Mouse (Mus musculus) gastrocnemius, postnatal 4 days (tissue): ENCODE results near the gene Olfr13. TPM values are rescaled to one million over a fixed set of nuclear protein-coding genes. Genes with fewer than 3 reads are reported as not detected.
"Not testable (repeated sequence)": the region's sequence is repeated elsewhere in the genome, so short reads cannot be mapped to it uniquely, and the experiment has no call there.

Experiments
- DNase-seq, 2 experiments: peaks; one replicate each; pipeline ENCODE4 v3.0.0; 2021 to 2022; ENCODE audit warnings: low spot score in 2 of 2, mixed read lengths in 2 of 2
- long read RNA-seq, 2 experiments: library from polyadenylated mRNA; stranded (forward); transcript quantifications; one replicate each; pipeline ENCODE4 v2.0.0; 2021
- total RNA-seq, 2 experiments: library from RNA; stranded (reverse); gene quantifications; 2 replicates each; pipeline ENCODE4 v1.2.3; 2021

Gene Olfr13
- total RNA-seq = not detected
- long read RNA-seq, experiment 1 = 0 reads
- long read RNA-seq, experiment 2 = 0 reads

DNA sequence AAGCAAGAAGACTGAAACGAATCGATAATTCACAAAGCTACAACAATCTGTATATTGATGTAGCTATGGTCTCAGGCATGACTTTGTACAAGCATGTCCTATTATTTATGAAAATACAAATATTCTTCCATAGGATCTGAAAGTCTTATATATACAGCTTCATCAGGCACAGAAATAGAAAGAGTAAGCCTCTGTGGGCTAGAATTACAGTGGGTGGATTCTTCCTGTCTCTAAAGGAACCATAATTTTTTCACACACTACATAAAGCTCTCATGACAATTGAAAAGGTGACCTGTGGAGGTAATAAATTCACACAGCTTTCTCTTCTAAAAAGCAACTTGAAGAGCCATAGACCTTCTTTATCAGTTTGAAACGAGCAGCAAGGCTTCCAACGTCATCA, at the start of gene Olfr13:
Gene Olfr13 (plus strand): TSS at position 301 of the 400 bp plus-strand sequence.
- DNase-seq = no peak

- DNase-seq = not testable (repeated sequence)
Observed at GRCm38 (mm10) chr6:43146267-43146666, 25.7 kb upstream of the Olfr13 start, which contains the start of gene Olfr237-ps1. Olfr237-ps1 (plus strand) TSS chr6:43146567.

DNA sequence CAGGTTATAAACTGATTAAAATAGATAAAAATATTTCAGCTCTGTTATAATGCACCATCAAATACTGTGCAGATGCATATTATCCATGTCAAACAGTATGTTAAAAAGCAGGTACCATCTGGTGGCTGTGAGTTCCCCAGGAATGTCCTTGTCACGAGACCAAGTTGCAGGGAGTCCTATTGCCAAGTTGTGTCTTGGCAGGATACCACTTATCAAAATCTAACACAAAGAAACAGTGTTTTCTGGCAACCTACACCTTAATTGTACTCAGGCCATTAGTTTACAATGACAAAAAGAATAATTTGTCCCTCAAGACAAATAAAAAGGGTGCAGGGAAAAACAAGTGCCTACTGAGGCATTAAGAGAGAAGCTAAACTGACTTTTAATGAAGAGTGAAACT, 12.4 kb upstream of the Olfr13 start:
- no peak for DNase-seq

DNA sequence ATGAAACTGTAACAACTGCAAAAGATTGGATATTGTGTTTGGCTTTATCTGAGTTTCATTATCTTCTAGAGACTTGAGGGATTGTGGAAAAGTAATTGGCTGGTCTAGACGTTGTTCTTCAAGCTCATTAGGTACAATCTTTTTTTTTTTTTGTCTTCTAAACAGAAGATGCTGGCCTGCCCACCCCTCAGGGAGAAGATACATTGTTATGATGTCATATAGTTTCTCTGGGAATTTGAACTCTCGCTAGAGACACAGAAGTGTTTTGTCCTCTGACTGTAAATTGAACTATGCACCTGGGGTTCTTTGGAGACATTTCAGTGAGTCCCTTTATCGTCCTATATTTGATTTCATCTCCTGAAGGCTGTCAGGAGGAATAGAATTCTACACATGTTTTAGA, 9.0 kb upstream of the Olfr13 start, which contains the start of gene Olfr437:
Gene Olfr437 (plus strand): TSS at position 301 of the 400 bp plus-strand sequence.
- no peak for DNase-seq

- no peak for DNase-seq
Observed at GRCm38 (mm10) chr6:43167246-43167645, 4.7 kb upstream of the Olfr13 start.

DNA sequence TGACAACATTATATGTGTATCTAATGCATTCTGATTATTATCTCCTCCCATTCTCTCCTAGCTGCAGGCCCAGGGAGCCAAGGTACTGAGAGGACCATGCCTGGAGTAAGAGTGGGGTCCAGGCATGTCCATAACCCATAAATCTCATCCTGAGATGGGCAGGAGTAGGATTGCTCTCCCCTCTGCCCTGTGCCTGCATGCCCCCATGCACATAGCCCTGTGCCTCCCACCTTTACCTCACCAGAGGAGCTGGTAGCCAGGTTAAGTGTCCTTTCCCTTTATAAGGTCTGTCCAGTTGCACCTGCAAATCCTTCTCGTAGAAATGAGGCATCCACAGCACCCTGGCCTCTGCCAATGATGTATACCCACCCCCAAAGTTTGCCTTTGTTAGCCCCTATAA, 6.2 kb downstream of the Olfr13 start:
- no peak for DNase-seq

- no peak for DNase-seq
Observed at GRCm38 (mm10) chr6:43178584-43179501, 6.9 kb downstream of the Olfr13 start.

DNA sequence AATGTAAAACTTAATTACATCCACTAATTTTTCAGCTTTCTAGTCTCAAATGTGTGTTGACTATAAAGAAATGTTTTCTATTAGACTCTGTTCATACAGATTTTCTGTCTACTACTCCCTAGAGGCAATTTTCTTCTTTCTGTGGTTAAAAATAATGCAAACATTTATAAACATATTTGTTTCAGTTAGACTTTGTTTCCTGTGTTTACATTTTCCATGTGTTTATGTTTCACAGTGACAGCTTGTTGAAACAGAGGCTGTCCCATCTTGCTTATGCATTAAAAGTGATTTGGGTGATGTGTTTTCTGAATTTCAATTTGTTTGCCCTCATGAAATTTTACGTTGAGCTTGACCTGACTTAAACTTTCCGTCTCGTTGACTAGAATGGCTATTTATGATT, 19.0 kb downstream of the Olfr13 start:
- no peak for DNase-seq

DNA sequence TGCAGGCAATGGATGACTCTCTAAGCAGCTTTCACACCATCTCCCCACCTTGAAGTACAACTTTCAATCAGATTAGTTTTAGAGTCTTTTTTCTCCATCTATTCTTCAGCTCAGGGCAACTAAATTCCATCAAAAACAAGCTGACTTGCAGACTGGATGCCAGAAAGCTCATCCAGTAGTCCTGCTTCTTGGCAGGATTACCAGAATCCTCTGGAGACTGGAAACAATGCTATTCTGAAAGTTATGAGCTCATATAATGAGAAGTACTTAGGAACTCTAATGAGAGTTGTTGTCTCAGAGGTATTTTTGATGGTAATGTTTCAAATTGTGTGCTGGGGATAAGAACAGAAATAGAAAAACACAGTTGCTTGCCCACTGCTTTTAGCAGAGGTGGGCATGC, 24.8 kb downstream of the Olfr13 start, which contains the start of gene Olfr435:
Gene Olfr435 (plus strand): TSS at position 366 of the 400 bp plus-strand sequence.
- no peak for DNase-seq

DNA sequence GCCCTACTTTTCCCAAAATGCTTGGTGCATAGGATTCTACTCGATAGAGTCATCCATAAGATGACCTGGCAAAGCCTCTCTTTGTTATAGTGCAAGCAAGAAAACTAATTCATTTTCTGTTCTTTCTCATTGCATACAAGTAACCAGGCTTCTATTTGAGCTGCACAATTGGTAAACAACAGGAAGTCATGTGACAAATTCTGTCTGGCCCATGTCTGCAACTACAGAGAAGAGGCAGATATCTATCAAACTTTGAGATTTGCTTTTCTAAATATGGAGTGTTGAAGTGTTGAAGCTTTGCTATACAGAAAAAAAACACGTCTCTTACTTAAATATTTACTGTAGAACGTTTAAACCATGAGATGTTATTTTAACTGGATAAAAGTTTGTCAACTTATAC, 26.2 kb downstream of the Olfr13 start:
- DNase-seq = no peak

DNA sequence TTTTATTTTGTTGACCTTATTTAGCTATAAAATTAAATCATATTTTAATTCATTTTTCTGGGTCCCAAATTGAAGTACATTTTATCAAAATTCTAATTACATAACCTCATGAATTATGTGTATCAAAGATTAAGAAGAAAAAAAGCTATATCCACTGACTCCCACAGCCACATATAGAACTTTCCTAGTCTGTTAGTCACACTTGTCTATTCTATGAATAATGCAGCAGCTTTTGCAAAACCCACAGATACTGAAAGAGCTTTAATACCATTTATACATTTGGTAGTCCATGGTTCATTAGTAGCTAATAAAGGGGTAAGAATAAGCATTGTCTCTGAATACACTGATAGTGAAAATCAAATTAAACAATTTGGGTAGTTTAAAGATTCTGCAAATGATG, 30.8 kb downstream of the Olfr13 start:
- DNase-seq = no peak

- no peak for DNase-seq
Observed at GRCm38 (mm10) chr6:43205355-43205754, 33.4 kb downstream of the Olfr13 start.

DNA sequence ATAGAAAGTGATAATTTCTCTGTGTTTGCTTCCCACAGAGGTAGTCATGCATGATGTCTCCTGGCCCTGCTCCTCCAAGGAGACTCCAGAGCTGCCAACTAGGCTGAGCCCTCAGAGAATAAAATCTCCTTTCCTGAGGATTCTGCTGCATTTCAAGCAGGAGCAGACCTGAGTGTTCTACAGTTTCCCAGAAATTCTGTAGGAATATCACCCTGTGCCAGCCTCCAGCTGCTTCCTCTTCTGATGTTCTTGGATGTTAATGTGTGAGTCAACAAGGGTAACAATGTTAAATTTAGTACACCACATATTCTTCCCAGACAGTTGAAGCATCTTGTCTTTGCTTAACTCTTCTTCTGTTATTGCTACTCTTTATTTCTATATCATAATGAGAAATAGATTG, 40.9 kb downstream of the Olfr13 start, which contains the start of gene Olfr434:
Gene Olfr434 (plus strand): TSS at position 149 of the 400 bp plus-strand sequence.
- DNase-seq = not testable (repeated sequence)

Other genes starting within 250 kb of the Olfr13 start
- not detected for gene Olfr444, start 223.1 kb upstream of the Olfr13 start, total RNA-seq
- gene Olfr441, start 65.8 kb upstream of the Olfr13 start, total RNA-seq = not detected
- not detected for gene Olfr237-ps1, start 25.6 kb upstream of the Olfr13 start, total RNA-seq
- not detected for gene Olfr437, start 8.9 kb upstream of the Olfr13 start, total RNA-seq
- gene Olfr435, start 25.0 kb downstream of the Olfr13 start, total RNA-seq = not detected
- gene Olfr434, start 40.9 kb downstream of the Olfr13 start, total RNA-seq = not detected
- gene Olfr47, start 59.4 kb downstream of the Olfr13 start, total RNA-seq = not detected
- gene Arhgef5, start 93.4 kb downstream of the Olfr13 start, total RNA-seq = 10 to 100 TPM in 1 of 2 experiments, 1 to 10 TPM in 1; 7.9 to 10.3 TPM
- gene Nobox, start 137.4 kb downstream of the Olfr13 start, total RNA-seq = not detected